Mouse (Mus musculus) kidney, postnatal 4 days (tissue): ENCODE measurements at regions not wholly inside any gene's neighbourhood (a gene's known extent, or its start where the extent isn't known, plus 50 kb on each side); places are given as distances from the start of the nearest gene placed in this dataset.

Experiments used
- DNase-seq, 2 experiments: peaks; one replicate each; pipeline ENCODE4 v3.0.0; 2021; ENCODE audit warnings: mixed read lengths in 2 of 2

DNA sequence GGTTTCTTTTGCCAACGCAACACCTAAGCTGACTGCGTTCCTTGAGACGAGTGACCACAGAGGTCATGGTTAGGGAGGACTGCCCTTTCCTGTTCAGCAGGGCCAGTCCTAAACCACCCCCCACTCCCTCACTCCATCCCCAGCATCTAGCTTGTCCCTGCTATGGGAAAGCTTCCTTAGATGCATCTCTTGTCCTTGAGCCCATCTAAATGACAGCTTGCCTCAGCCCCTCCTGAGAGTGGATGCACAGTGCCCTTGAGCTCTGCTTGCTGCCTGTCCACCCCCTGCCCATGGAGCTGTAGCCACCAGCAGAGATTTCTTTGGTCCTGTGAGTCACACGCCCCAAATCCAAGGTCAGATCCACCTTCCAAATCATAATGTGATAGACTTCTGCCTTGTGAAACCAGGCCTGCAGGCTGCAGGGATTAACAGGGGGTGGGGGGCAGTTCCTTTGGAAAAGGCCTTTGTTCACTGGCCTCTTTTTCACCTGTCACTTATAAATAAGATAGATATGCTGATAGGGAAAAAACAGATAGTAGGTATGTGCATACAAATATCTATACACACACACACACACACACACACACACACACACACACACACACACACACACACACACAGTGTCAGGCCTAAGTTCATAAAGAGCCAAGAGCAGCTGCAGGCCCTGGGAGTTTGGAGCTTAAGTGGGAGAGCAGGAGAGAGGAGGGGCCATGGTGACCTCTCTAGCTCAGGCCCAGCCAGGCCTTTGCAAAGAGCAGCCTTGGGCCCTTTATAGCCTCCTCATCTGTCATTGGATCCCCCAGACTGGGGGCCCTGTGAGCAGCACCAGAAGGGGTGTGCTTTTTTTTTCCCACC lies 56.4 kb upstream of the Adra2c start:
- peak in 1 of 2 experiments; percentile 15 for DNase-seq

DNA sequence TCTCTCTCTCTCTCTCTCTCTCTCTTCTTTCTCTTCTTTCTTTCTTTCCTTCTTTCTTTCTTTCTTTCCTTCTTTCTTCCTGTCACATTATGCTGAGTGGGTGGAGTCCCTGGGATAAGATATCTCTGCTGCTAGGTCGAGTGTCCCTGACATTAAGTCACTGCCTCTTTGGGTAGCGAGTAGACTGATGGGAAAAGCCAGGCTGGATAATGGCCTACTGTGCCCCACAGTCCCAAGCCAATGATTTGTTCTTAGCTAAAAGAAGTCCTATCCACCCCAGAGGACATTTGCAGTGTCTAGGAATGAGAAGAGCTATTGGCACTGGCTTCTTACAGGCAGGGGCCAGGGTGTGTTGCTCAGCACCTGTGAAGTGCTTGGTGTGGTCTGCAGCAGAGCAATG lies 61.8 kb upstream of the Adra2c start:
- no peak for DNase-seq

DNA sequence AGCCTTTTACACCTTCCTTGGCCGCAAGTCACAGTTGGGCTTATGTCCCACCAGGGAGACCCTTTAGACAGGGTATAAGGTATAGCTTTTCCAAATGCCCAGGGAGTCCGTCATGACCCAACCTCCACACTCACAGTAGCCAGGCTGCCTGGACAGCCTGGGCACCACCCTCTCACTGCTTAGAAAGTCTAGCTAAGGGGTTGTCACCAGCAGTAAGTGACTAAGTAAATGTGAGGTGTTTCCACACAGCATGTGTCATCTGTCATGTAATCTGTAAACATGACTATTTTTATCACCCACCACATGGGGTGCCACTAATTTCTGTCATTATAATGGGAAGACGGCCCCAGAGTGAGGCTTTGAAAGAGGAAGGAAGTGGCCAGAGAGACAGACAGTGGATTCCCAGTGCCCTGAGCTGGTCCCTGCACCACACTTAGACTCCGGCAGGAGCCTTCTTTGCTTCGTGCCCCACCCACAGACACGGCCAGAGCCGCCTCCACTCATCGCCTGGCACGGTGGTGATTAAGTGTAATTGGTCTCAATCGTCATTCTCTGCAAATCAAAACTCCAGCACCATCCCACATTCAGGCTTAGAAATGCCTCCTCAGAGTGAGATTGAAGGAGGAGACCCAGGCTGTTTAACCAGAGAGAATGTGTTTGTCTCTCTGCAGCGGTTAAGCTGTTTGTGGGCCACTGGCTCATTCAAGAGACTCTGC lies 62.5 kb upstream of the Adra2c start:
- no peak for DNase-seq

DNA sequence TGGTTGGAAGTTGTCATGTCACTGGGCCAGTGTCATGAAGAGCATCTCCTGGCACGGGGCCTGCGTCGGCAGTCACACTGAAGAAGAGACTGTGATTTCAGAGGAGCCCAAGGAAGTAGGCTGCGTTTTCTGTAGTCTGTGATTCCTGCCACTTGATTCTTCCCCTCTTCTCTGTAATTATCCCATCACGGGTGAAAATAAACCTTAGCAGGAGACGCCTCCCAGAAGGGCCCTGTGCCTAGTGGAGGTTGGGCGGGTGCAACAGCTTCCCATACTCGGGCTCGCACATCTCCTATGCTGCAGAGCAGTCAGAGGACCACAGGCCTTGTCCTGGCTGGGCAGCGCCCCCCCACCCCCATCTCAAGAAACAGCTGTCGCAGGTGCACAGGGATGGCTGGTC lies 63.1 kb upstream of the Adra2c start:
- no peak for DNase-seq

DNA sequence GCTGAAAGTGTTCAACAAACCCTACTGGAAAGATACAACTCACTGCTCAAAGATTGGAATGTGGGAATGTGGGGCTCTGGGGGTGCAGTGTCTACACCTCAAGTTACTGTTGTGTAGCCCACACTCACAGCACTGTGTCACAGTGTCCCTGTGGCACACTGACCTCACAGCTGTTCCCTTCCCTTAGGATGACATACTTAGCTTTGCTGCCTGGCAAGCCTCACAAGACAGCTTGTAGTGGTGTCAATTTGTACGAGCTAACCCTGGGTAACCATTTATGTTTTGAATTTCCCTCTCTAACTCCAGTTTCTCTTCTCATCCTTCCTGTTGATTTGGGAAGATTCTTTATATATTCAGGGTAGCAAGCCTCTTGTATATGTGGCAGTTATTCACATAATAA lies 68.8 kb upstream of the Adra2c start:
- DNase-seq, result no peak

DNA sequence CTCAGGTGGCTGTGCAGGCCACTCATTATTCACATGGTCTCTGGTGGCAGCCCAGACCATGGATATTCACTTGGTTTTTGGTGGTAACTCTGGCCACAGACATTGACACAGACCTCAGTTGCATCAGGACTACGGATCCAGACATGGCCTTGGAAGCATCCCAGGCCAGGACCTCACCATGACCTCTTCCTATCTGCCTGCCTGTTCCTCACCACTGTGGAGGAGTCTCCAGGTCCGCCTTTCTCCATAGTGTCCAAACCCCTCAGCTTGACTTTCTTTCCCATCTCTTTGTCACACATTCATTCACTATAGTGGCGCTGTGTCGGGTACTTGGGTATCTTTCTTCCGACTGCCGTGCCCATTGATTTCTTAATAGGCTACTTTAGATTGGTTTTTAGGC lies 74.1 kb upstream of the Adra2c start:
- DNase-seq, result no peak

DNA sequence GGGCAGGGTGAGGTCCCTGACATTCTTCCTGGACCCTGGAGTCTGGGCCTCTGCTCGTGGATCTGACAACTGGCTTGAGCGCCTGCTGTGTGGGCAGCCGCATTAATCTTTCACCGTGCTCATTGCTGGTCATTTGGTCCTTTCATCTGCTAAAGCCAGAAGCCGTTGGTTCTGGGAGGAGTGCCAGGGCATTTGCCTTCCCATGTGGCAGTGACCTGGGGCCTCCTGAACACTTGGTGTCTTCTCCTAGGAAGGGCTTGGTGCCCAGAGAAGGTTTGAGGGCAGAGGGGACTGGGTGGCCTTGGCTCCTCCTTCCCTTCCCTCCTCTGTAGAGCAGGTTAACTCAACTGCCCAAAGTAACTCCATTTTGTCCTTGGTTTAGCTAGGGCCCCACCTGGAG lies 79.7 kb upstream of the Adra2c start:
- no peak for DNase-seq

DNA sequence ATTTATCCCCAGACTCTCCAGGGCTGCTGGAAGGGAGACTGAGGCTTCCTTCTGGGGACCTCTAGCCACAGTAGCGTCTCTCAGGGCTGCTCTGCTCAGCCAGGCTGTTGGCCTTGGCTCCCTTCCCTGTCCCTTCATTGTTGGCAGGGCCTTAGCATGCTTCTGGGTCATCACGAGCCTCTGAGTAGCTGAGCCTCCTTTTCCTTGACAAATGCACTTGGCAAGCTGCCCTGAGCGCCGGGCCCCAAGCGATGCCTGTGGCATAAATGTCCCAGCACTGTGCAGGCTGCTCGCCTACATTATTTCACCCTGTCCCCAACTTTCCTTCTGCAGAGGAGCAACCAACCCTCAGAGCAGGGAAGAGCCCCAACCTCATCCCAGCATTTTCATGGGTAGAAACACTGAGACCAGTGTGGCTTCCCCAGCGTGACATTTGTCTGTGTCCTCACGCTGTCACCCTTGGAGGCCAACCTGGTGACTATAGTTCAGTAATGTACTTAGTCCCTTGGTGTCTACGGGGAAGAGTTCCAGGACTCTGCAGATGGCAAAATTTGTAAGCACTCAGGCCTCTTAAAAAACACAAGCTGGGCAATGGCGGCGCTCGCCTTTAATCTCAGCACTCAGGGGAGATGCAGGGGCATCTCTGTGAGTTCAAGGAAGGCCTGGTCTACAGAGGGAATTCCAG lies 83.7 kb upstream of the Lrpap1 start:
- peak; percentile 76 to 80 for DNase-seq

DNA sequence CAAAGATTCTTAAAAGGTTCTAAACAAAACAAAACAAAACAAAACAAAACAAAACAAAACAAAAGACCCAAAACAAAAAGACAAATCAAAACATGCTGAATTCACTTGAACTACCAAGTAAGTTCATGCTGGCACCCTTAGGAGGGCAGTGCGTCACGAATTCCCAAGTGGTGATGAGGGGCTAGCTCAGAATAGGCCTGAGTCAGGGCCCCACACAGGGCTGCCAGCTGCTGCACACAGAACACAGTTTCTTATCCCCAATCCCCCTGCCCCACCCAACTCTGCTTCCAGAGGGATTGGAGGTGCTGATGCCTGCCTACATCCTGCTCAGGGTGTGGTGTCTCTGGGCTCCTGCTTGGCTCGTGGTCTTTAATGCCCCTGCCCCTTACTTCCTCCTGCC lies 80.3 kb upstream of the Lrpap1 start:
- no peak for DNase-seq

DNA sequence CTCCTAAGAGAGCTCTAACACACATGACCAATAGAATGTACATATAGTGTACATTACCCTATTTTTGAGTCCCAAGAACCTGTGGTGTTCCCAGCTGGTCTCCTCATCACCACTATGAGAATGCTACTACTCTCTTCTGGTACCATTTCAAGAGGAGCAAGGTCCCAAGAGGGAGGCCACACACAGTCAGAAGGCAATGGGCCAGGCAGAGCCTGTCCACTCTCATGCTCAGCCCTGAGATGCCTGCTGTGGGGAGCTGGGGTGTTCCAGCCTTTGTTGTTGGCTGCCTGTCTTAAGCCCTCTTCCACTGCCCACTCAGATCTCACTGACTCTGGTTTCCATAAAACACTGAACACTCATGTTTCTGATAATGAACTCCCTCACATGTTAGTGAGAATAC lies 79.7 kb upstream of the Lrpap1 start:
- no peak for DNase-seq

DNA sequence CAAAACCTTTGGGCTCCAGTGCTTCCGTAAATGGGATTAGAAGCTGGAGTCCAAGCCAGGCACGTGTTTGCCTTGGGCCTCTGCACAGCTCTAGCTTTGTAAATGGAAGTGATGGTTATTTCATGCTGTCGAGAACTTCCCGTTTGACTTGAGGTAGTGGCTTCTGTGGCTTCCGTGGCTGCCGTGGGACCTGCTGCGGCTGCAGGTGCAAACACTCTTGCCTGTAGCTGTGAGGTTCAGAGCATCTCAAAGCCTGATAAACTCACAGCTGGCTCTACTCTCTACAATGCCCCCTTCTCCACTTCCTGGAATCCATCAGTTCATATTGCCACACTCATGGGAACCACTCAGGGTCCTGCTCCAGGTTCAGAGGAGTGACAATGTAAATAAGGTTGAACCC lies 77.9 kb upstream of the Lrpap1 start:
- no peak for DNase-seq

DNA sequence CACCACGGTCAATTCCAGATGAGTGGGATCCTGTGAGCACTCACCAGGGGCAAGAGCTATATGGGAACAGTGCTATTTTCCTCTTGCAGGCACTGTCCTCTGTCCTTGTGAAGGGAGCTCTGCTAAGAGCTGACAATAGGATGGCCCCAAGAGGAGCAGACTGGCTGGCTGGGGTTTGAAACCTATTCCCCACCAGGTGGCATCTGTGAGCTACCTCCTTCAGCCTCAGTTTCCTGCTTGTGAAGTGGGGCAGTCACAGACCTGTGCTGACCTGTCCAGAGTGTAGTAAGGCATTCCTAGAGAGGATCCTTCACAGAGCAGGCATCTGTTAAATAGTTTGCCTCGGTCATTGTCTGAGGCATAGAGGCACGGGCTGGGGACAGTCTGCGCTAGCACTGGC lies 71.8 kb upstream of the Lrpap1 start:
- DNase-seq, result peak in 1 of 2 experiments; percentile 18

DNA sequence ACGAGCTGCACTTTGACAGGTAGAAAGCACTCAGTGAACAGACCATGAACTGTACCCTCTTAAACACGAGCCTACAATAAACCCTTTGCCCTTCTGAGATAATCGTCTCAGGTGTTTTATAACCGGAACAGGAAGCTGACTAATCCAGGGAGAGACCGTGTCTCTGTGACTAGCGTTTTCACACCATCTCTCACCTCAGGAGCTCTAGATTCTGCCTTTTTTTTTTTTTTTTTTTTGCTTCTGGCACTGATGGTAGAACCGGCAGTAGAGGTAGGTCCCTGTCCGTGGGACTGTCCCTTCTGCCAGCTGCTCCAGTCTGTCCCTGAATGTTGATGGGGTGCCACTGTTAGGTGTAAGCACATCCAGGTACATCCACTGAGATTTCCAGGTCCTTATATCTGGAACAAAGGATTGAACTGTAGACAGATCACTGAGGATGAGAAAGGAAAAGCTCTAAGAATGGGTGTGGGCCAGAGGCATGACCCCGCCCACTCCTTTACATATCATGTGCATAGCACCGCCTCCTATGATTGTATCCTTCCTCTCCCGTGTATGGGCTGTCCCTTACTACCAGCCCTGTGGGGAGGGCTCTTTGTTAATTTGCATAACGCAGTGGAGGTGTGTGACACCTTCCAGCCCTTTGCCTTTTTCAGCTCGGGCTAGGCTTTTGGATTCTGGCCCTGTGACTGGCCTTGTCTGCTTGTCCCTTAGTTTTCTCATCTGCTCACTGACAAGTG lies 70.7 kb upstream of the Lrpap1 start:
- DNase-seq, result peak in 1 of 2 experiments; percentile 10

DNA sequence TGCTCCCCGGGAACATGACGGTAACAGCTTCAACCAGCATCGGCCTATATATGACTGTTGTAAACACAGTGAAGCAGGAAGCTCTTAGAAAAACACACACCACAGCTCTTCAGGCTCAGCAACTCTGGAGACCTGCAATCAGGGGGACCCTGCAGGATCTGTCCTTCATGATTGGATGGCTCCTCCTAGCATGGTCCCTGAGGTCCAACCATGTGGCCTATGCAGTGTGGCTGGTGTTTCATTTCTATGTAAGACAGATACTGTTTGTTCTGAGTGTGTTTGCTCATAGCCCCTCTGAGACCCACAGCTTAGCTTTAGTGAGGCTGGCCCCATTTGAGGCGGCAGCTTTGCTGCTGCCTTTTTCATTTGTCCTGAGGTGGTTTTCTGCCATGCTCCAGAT lies 68.8 kb upstream of the Lrpap1 start:
- no peak for DNase-seq

DNA sequence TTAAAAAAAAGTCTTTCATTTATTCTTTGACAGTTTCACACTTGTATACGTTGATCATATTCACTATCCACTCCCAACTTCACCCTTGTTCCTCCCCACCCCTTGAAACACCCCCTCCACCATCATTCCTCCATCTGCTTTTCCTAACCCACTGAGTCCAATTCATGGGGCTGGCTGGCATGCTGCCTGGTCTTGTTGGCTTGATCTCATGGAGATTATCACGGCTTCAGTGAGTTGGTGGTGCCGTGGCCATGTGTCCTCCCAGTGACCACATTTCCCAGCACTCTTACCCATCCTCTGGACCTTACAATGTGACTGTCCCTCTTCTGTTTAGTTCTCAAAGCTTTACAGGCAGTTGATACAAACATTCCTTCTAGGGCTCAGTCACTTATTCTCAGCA lies 65.8 kb upstream of the Lrpap1 start:
- DNase-seq, result no peak

DNA sequence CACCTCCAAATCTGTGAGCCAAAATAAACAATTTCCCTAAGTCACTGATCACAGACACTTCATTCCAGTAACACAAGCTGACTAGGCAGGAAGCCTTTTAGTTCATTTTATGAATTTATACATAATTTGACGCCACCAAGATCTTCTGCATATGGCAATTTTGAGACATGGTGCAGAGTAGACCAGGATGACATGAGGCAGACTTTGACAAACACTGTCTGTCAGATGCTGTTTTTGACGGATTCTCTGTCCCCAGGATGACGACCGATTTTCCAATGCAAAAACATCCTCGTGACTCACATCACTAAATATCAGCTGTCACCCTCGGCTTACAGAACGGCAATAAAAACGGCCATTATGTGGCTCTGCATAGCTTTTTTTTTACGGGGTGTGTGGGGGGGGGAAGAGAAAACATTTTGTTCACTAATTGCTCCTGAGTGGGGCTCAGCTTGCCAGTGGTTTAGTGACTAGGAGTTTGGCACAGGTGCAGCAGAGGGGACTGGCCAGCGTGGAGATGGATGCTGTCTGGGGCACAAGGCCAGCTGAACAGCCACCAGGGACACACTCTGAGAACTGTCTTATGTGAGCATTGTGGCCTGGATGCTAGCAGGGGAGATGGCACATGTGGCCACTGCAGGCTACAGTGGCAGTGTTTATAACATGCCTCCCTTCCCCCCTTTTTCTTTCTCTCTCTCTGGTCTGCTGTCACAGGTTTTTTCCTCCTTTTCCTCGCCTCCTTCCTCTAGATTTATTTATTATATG lies 65.0 kb upstream of the Lrpap1 start:
- no peak for DNase-seq

DNA sequence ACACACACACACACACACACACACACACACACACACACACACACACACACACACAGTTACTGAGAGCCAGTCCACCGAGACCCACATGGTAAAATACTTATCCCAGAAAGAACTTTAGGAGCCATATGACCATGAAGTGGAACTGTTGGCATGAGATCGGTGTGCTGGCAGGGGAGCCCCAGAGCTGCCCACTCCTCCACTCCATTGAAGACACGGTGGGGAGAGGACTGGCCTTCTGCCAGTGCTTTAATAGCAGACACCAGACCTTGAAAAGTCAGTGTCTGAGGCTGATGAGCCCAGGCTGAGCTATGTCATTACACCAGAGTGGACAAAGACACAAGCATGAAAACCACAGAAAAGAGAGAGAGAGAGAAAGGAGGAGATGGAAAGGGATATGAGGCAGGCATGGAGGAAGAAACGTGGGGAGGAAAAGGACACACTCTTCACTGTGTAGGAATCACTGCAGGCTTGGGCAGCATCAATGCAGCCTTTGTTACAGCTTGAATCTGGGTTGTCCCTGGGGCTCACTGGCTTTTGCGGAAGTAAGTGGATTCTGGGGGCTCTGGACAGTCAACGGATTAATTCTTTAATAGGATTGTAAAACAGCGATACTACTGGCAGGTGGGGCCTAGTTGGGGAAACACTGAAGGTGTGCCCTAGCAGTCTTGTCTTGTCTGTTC lies 64.2 kb upstream of the Lrpap1 start:
- no peak for DNase-seq

DNA sequence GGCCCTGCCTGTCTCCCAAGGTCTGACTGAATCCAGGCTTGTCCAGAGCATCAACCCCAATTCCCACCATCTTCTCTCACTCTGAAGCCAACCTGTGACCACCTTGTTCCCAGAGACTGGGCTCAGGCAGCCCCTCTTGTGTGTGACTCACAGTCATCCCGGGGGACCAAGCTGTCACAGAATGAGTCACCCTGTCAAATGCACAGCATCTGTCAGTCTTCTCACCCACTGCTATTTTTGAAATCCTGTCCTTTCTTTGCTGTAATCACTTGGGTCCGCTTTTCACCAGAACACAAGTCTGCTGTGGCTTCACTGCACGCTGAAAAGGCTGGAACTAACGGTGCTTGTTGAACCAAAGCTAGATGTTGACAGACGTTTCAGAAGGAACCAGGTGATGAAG lies 63.3 kb upstream of the Lrpap1 start:
- DNase-seq, result no peak

DNA sequence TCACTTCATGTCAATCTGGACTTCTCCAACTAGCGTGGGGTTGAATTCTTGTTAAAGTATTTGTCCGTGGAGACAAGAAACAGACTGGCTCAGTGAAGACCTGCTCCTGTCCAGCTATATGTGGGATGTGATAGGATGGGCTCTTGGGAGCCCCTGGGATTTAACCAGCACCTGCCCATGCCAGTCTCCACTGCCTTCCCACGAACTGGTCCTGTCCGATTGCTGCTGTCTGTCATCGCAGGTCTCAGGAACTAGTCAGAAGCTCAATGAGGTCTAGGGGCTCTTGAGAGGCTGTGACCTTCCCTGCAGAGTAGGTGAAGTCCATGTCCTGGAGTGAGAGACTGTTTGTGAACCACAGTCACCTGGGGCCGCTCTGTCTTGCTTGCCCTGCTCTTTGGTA lies 62.8 kb upstream of the Lrpap1 start:
- DNase-seq, result no peak

DNA sequence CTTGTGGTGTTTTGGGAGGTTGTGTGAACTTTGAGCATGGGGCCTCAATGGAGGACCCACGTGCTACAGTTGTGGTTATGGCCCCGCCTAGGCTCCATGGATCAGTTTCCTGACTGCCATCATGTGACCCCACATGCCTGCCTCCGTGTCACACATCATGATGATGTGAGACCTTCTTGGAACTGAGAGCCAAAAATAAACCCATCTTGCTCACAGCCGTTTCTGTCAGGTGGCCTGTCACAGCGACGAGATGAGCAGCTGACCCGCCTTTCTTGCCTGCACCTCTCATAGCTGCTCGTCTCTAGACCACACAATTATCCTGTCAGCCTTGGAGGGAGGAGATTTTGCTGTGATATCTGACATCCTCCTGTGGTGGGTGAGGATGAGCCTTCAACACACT lies 60.4 kb upstream of the Lrpap1 start:
- no peak for DNase-seq

DNA sequence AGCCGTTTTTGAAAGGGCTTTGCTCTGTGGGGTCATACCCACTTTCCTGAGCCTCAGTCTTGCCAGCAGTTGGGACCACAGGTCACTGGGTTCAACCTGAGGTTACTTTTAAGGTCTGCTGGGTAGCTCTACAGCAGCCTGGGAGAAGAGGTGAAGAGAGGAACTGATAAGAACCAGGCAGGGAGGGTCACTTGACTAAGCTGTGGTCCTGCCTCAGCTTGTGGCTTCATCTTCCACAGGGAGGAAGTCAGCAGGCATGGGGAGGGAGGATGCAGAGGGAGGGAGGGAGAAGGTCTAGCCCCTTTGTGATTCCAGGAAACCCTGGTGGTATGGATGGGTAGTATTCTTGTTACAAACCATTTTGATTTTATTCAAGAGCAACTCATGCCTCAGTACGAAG lies 59.9 kb upstream of the Lrpap1 start:
- no peak for DNase-seq

DNA sequence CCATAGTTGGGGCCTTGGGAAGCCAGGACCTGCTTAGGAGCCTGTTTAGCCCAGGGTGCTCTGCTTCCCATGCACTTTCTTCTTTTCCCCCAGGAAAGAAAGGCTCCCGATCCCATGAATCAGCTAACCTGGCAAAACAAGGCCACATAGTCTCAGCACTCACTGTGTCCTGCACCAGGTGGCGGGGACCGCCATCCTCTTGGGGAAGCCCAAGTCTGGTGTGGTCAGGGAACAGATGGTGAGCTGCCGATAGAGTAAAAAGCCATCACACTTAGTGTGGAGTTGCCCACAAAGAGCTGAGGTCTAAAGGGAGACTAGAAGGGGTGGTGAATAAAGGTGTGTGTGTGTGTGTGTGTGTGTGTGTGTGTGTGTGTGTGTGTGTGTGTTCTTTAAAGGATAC lies 57.0 kb upstream of the Lrpap1 start:
- no peak for DNase-seq
